Mouse (Mus musculus) ovary, postnatal 10 days (tissue): ENCODE measurements around the gene Lhpp.
"Not testable (repeated sequence)": the region's sequence is repeated elsewhere in the genome, so short reads cannot be mapped to it uniquely, and the experiment has no call there.

Source experiments
- DNase-seq: peaks from one replicate; pipeline ENCODE4 v3.0.0; 2022; ENCODE audit warnings: low spot score

The Lhpp gene

GRCm38 (mm10) chr7:132646514-132646913 is 36.1 kb downstream of the Lhpp start:
- DNase-seq = no peak

- no peak for DNase-seq
These were observed 44.0 kb downstream of the Lhpp start for GRCm38 (mm10) chr7:132654412-132654811.

- DNase-seq = peak; percentile 72
These were observed 45.6 kb downstream of the Lhpp start for GRCm38 (mm10) chr7:132656075-132656474.

GRCm38 (mm10) chr7:132656548-132656947 is 46.1 kb downstream of the Lhpp start:
- DNase-seq = peak; percentile 87

GRCm38 (mm10) chr7:132657371-132658057 is 47.1 kb downstream of the Lhpp start:
- DNase-seq = no peak

GRCm38 (mm10) chr7:132658058-132658450 is 47.6 kb downstream of the Lhpp start:
- DNase-seq = no peak

- DNase-seq = no peak
These were observed 48.2 kb downstream of the Lhpp start for GRCm38 (mm10) chr7:132658688-132659087.

GRCm38 (mm10) chr7:132659633-132660032 is 49.2 kb downstream of the Lhpp start:
- DNase-seq = no peak

GRCm38 (mm10) chr7:132662831-132663230 is 52.4 kb downstream of the Lhpp start:
- not testable (repeated sequence) for DNase-seq

- DNase-seq = no peak
These were observed 54.4 kb downstream of the Lhpp start for GRCm38 (mm10) chr7:132664815-132665214.

- DNase-seq = no peak
These were observed 55.4 kb downstream of the Lhpp start for GRCm38 (mm10) chr7:132665664-132666382.

GRCm38 (mm10) chr7:132666516-132666915 is 56.1 kb downstream of the Lhpp start:
- DNase-seq = no peak

GRCm38 (mm10) chr7:132668604-132669003 is 58.2 kb downstream of the Lhpp start:
- no peak for DNase-seq

GRCm38 (mm10) chr7:132669999-132670862 is 59.8 kb downstream of the Lhpp start:
- no peak for DNase-seq

- DNase-seq = no peak
These were observed 60.4 kb downstream of the Lhpp start for GRCm38 (mm10) chr7:132670863-132671165.

GRCm38 (mm10) chr7:132672481-132672959 is 62.1 kb downstream of the Lhpp start:
- DNase-seq = no peak

- DNase-seq = no peak
These were observed 63.7 kb downstream of the Lhpp start for GRCm38 (mm10) chr7:132673931-132674755.

- no peak for DNase-seq
These were observed 65.5 kb downstream of the Lhpp start for GRCm38 (mm10) chr7:132675922-132676321.

- DNase-seq = no peak
These were observed 68.7 kb downstream of the Lhpp start for GRCm38 (mm10) chr7:132679117-132679516.

- DNase-seq = no peak
These were observed 69.1 kb downstream of the Lhpp start for GRCm38 (mm10) chr7:132679549-132679948.

- DNase-seq = no peak
These were observed 70.9 kb downstream of the Lhpp start for GRCm38 (mm10) chr7:132681296-132681695.

GRCm38 (mm10) chr7:132681831-132682230 is 71.4 kb downstream of the Lhpp start:
- DNase-seq = no peak
